Mouse (Mus musculus): ENCODE results near the gene Polm.

Polm gene

GRCm38 (mm10) chr11:5837251-5838246, at the start of gene Polm:
Gene Polm, minus strand, starts transcription at chr11:5838016.
- peak; percentile 94 for DNase-seq (ENCODE audit: low read depth, low spot score)

- DNase-seq (ENCODE audit: low read depth, low spot score): no peak
Observed at GRCm38 (mm10) chr11:5887250-5887649, 49.4 kb upstream of the Polm start.

GRCm38 (mm10) chr11:5886187-5886586, 48.4 kb upstream of the Polm start:
- DNase-seq (ENCODE audit: low read depth, low spot score): peak; percentile 72

GRCm38 (mm10) chr11:5882518-5882917, 44.7 kb upstream of the Polm start:
- no peak for DNase-seq (ENCODE audit: low read depth, low spot score)

GRCm38 (mm10) chr11:5879905-5880304, 42.1 kb upstream of the Polm start:
- DNase-seq (ENCODE audit: low read depth, low spot score): peak; percentile 74

GRCm38 (mm10) chr11:5878661-5879060, 40.8 kb upstream of the Polm start:
- DNase-seq (ENCODE audit: low read depth, low spot score): no peak

- DNase-seq (ENCODE audit: low read depth, low spot score): peak; percentile 98
Observed at GRCm38 (mm10) chr11:5877921-5878526, 40.2 kb upstream of the Polm start, which contains the start of gene Pold2. Gene Pold2, minus strand, starts transcription at chr11:5878292.

GRCm38 (mm10) chr11:5877421-5877820, 39.6 kb upstream of the Polm start:
- no peak for DNase-seq (ENCODE audit: low read depth, low spot score)

- DNase-seq (ENCODE audit: low read depth, low spot score): no peak
Observed at GRCm38 (mm10) chr11:5873192-5873591, 35.4 kb upstream of the Polm start.

GRCm38 (mm10) chr11:5872707-5873106, 34.9 kb upstream of the Polm start:
- no peak for DNase-seq (ENCODE audit: low read depth, low spot score)

- DNase-seq (ENCODE audit: low read depth, low spot score): no peak
Observed at GRCm38 (mm10) chr11:5870069-5870468, 32.3 kb upstream of the Polm start.

- DNase-seq (ENCODE audit: low read depth, low spot score): no peak
Observed at GRCm38 (mm10) chr11:5869331-5869730, 31.5 kb upstream of the Polm start.

GRCm38 (mm10) chr11:5868324-5868723, 30.5 kb upstream of the Polm start:
- no peak for DNase-seq (ENCODE audit: low read depth, low spot score)

GRCm38 (mm10) chr11:5867196-5867595, 29.4 kb upstream of the Polm start:
- no peak for DNase-seq (ENCODE audit: low read depth, low spot score)

GRCm38 (mm10) chr11:5862394-5863105, 24.7 kb upstream of the Polm start:
- DNase-seq (ENCODE audit: low read depth, low spot score): no peak

GRCm38 (mm10) chr11:5861678-5862393, 24.0 kb upstream of the Polm start, which contains the start of gene Aebp1:
Gene Aebp1, plus strand, starts transcription at chr11:5861947.
- DNase-seq (ENCODE audit: low read depth, low spot score): no peak

GRCm38 (mm10) chr11:5860639-5861038, 22.8 kb upstream of the Polm start:
- no peak for DNase-seq (ENCODE audit: low read depth, low spot score)

GRCm38 (mm10) chr11:5859883-5860550, 22.2 kb upstream of the Polm start:
- DNase-seq (ENCODE audit: low read depth, low spot score): no peak

- DNase-seq (ENCODE audit: low read depth, low spot score): no peak
Observed at GRCm38 (mm10) chr11:5858723-5859122, 20.9 kb upstream of the Polm start.

GRCm38 (mm10) chr11:5856479-5857130, 18.8 kb upstream of the Polm start:
- no peak for DNase-seq (ENCODE audit: low read depth, low spot score)

Data from forelimb bud, embryonic 11.5 days (tissue).